Mouse (Mus musculus): ENCODE data around the gene Lce1l.
"Not testable (repeated sequence)": the region's sequence is repeated elsewhere in the genome, so short reads cannot be mapped to it uniquely, and the experiment has no call there.

Lce1l gene

GRCm38 (mm10) chr3:92851186-92851585 lies at the start of gene Lce1l:
Gene Lce1l, minus strand, starts transcription at chr3:92851286.
- no peak for DNase-seq (ENCODE audit: low read depth in 1 of 2, low spot score in 2 of 2)

GRCm38 (mm10) chr3:92894489-92894888 lies 43.4 kb upstream of the Lce1l start:
- no peak for DNase-seq (ENCODE audit: low read depth in 1 of 2, low spot score in 2 of 2)

DNA sequence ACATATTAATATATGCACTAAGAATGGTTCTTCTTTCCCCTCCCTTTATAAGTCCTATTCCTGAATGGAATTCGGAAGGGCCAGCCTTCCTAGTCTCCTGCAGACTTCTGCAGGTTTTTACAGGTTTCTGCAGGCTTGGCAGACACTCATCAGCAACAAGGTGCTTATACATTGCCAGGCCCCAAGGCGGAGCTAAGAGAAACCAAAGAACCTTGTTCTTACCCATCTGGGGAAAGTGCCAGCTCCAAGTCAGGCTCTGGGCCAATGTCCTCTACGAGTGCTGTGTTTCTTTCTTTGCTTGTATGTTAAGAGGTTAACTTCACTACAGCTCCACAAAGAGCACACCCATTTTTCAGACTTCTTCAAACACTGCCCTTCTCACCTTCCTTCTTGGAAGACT lies 43.0 kb upstream of the Lce1l start:
- DNase-seq (ENCODE audit: low read depth in 1 of 2, low spot score in 2 of 2), result no peak

DNA sequence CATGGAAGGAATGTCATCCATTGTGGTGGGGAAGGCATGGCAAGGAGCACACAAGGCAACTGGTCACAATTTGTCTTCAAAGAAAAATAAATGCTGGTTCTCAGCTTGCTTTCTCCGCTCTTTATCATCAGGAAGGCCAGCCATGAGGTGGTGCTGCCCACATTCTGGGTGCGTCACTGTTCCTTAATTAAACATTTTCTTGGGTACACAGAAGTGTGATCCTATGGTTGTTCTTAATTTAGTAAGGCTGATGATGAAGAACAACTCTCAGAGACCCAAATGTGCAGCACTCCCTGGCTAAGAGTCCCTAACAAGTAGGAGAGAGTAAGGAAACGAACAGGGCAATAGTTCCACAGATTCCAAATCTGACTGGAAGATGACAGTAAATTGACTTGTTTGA lies 23.1 kb upstream of the Lce1l start:
- no peak for DNase-seq (ENCODE audit: low read depth in 1 of 2, low spot score in 2 of 2)

DNA sequence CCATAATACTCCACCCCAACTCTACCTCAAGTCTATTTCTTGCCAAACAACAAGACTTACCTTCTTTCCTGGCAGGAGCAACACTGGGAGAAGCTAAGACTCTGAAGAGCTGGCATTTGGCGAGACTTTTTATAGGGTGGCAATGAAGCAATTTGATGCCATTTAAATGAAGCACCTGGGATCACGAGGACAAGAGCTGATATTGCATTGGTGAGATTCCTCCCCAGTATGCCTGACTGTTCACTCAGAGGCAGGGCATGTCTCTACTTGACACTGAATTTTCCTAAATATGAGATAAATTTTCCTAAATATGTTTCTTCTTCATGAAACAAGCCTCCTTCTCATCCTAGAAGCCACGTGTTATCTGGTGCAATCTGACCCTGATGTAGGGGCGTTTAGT lies 19.0 kb upstream of the Lce1l start, which contains the start of gene 2310050C09Rik:
2310050C09Rik (minus strand) TSS at position 101 of the 400 bp plus-strand sequence.
- DNase-seq (ENCODE audit: low read depth in 1 of 2, low spot score in 2 of 2), result no peak

GRCm38 (mm10) chr3:92827108-92827507 lies 24.0 kb downstream of the Lce1l start, which contains the start of gene Kprp:
Gene Kprp, minus strand, starts transcription at chr3:92827247.
- no peak for DNase-seq (ENCODE audit: low read depth in 1 of 2, low spot score in 2 of 2)

- no peak for DNase-seq (ENCODE audit: low read depth in 1 of 2, low spot score in 2 of 2)
Observed at GRCm38 (mm10) chr3:92825808-92826207, 25.3 kb downstream of the Lce1l start.

DNA sequence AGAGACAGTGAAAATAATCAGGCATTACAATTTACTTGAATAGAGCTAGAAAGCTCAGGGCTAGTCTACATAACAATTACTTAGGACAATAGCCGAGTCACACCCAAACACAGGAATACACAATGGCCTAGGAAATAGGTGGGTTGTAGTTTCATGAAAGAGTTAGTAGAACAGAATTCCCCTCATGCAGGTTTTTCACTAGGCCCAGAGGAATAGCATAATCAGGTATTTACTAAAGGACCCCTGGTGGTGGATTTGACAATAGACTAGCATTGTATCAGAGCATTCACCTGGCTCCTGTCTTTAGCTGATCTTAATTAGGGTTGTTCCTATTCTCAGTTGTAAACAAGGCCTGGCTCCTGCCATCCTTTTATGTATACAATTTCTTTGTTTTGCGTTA lies 35.0 kb downstream of the Lce1l start:
- not testable (repeated sequence) for DNase-seq (ENCODE audit: low read depth in 1 of 2, low spot score in 2 of 2)

DNA sequence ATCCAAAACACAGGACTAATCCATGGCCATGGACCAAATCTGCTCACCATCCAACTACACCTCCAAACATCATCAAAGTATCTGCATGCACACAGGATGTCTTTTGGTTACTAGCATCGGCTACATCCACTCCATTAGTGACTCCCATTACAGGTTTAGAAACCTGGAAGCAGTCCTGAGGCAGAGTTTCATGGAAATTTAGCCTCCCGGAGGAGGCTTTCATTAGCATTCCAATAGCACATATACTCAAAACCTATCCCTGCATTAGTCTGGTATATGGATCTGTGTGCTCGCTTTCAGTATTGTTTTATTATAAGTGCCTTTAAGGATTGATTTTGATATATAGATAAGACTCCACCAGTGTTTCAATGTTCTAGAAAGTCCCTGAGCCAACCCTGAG lies 35.5 kb downstream of the Lce1l start:
- DNase-seq (ENCODE audit: low read depth in 1 of 2, low spot score in 2 of 2), result no peak

GRCm38 (mm10) chr3:92807791-92808190 lies 43.3 kb downstream of the Lce1l start, which contains the start of gene Lce1k:
Gene Lce1k, minus strand, starts transcription at chr3:92807891.
- DNase-seq (ENCODE audit: low read depth in 1 of 2, low spot score in 2 of 2), result no peak

All from monocyte, adult 2 months (primary cell).